Mouse (Mus musculus) spleen, postnatal 14 days (tissue): ENCODE results near the gene Dct.

Source experiments
- DNase-seq, 2 experiments: peaks; one replicate each; pipeline ENCODE4 v3.0.0; 2021 to 2022; ENCODE audit warnings: low spot score in 2 of 2

Dct gene

DNA sequence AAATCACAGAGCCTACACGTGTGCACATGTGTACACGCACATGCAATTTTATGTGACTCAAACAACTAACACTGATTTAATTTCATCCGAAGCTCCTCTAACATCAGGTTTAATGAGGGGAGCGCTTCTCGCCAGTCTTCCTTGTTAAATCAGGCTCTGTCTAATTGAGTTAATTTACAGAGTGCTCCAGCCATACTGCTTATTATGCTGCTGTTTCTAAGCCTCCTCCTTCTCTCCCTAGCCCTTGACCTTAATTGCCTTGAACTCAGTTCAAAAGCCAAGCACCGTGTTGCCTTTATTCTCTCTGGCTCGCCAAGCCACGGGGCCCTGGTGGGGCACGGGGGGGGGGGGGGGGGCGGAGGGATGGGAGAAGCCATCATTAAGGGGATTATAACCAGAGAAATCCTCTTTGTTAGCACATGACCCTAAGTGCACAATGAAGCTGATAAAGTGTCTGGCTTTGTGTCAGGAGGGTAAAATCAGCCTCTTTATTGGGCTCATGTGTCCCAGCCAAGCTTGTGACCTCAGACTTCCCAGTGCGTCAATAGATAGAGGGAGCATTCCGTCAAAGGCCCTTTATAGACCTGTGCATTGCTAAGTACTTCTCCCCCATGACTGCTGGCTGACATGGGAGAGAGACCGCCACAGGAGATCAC lies at the start of gene Dct:
Gene Dct, minus strand, starts transcription at position 270 of the 656 bp plus-strand sequence.
- no peak for DNase-seq

DNA sequence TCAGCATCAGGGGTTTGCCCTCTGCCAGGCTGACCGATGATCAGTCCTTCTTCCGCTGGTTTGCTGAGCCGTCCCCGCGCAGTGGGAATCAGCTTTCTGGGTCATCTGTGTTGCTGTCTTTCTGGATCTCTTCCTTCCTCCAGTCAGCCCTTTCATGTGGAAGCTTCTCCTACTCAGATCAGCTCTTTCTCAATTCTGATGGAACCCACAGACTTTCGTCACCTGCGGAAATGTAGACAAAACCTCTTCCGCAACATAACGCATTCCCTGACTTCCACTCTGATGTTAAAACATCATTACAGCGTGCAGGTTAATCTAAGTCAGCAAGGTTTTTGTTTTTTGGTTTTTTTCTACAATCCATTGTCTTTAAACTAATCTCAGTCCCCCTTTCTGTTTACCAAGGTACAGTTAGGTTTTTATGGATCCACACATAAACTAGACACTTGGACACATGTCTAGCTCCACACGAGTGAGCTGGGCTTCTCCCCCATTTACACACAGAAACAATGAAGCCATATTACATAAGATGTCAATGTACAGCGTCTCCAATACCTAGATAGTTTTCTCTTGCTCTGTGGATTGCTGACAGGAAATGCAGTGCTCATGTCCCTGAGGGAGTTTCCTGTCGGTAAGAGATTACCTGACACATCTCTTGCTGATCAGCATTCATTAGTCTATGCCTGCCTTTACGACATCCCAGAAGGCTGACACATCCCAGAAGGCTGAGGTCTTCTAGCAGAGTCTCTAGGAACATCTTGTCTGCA lies 49.4 kb upstream of the Dct start:
- DNase-seq, result no peak

DNA sequence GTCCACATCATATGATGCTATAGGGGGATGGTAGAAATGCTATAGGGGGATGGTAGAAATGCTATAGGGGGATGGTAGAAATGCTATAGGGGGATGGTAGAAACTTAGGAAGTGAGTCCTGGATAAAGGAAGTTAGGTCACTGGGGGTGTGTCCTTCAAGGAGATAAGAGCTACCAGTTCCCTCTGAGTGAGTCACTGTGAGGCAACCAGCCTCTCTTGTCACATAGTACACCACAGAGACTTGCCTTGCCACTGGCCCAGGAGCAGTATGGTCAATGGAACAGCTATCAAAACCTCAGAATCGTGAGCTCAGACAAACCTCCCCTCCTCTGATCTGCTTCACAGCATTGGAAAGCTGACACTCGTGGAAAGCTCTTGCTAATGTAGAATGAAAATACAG lies 46.2 kb upstream of the Dct start:
- DNase-seq, result no peak

DNA sequence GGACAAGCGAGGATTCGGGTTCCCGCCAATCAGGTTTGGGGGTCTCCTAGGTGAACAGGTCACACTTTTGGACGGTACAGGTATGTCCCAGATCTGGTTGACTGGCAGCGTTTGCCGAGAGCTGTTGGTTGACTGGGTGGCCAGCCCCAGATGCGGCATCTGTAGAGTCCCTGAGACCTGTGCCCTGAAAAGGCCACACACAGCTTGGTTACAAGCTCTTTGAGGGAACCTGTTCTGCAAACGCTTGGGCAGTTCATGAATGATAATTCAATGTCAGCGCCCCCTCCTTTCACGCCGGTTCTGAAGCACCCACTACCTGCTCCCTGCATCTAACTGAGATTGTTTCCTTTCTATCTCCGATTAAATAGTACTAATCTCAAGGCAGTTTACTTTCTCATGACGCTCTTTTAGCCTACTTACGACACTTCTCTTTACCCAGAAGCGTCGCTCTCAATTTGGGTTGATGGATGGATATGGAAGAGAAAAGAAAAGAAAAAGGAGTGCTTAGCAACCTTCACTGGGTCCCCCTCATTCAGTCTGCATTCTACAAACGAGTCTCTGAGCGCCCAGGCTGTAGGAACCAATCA lies 37.9 kb upstream of the Dct start:
- DNase-seq, result no peak

DNA sequence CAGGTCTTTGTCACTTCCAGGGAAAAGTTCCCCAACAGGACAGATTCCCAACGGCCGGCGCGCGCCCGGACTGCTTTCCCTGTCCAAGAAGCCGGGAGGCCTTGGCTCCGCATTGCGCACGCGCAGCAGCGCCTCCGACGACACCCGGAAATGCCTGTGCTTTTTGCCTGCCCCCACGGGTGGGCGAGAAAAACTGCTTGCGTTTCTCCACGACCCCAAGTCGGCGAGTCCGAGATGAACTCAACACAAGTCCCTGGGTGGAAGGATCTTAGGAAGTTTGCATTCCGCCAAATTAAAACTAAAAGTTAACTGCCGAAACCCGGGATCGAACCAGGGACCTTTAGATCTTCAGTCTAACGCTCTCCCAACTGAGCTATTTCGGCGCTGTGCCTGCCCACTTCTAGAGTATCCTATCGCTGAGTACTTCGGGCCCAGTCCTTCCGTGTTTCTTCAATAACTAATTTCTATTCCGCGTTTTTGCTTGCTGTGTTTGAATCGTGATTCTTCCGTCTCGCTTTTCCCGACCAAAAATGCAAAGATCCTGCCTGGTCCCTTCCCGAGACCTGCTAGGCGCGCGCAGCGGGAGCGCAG lies 37.3 kb upstream of the Dct start:
- peak; percentile 70 to 79 for DNase-seq

DNA sequence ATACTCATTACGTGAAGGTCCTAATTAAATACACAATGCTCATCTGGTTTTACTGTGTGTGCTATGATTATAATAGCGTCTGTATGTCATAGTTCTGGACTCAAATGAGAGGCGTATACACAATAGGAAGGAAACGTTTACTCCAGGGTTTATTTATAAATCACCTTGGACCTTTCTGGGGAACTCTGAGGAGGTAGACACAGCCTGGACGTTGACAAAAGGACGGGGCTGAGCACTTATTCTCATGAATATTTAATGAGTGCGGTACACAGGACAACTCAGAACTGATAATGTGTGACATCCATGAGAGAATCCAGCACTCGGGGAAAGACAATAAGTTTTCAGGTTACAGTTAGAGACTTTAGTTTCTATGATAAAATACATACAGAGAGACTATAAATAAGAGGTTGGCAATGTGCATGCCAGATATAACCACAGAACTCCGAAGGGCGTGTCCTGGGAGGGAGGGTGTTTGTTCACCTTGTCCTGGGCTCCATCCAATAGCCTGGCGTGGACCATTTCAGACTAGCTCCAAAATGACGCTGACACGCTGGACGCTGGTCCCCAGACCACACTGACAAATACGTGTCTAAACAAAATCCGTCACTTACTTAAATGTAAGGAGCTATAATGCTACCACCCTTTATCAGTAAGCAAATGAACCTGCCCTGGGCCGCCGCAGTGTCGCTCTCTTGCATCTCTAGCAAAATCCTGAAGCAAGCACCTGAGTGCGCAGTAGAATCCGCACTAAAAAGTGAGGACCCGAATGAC lies 36.6 kb upstream of the Dct start:
- no peak for DNase-seq

DNA sequence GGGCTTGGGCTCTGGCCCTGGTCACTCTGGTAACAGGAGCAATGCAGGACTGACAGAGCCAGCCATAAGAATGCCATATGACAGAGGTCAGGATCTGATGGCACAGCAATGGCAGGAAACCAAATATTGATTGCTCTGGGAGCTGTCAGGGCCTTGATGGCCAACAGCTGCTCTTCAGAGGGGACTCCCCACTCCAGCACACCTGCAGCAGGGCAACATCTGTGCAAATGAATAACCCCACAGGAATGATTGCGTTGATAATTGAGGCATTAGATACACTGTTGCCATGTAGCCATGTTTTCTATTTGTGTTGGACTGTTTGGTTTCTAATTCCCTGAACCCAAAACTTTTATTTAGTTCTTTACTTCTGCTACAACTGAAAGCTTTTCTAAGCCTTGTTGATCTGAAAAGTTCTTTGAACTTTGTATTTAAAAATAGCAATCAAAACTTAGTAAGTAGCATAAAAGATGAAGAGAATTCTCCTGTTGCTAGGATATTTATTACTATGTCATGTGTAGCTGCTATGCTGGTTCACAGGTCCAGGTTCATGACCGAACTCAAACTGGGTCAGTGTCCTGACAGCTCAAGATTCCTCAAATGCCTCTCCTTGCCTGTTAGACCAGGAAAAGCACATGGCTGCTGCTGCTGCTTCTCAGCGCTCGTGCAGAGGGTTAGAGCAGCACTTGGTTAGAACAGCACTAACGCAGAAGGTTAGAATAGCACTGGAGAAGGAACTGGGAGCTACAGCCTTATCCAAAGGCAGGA lies 34.4 kb upstream of the Dct start:
- no peak for DNase-seq

DNA sequence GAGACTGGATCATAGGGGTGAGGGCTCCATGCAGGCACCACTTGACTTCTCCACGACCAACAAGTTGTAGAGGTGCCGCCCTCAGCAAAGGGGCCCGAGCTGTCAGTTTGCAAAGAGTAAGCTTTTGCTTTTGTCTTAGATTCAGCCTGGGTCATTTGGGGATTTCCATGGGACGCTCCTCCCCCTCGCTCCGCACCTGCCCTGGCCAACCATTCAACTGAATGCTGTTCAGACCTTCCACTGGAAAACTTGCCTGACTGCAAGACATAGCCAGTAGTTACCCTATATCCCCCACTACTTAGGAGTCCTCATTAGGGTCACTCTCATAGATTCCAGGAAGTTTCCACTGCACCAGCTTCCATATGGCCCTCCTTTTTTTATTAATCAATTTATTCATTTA lies 31.8 kb upstream of the Dct start:
- no peak for DNase-seq

DNA sequence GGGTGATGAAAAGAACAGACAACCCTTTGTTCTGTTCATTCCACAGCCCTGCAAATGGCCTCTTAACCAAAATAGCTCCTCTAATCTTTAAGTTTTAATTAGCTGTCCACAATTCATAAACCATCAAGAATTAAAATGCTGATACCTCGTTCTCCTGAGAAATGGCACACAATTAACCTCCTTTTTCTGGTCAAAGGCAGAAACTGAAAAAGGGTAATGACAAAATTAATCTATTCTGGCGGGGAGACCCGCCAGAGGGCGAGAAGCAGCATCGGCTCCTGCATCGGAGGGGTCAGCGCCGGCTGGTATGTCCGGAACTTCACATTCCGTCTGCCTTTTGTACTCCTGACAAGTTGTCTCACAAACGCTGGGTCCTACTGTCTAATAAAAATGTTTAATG lies 28.6 kb upstream of the Dct start:
- DNase-seq, result no peak

DNA sequence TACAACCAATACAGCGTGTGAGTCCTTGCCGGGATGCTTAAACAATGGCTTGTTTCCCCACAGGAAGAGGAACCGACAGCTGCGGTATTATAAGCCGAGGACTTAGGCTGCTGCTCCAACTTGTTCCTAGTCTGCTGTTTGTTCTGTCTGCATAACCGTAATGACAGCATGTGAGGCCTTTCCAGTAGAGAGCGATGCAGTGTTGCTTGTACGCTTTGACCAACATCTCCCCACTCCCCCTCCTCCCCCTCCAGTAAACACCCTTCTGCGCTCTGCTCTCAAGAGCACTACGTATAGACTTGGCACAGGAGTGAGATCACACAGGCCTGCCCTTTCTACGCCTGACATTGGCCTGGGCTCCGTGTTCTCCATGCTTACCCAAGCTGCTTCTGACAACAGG lies 18.1 kb upstream of the Dct start:
- no peak for DNase-seq

DNA sequence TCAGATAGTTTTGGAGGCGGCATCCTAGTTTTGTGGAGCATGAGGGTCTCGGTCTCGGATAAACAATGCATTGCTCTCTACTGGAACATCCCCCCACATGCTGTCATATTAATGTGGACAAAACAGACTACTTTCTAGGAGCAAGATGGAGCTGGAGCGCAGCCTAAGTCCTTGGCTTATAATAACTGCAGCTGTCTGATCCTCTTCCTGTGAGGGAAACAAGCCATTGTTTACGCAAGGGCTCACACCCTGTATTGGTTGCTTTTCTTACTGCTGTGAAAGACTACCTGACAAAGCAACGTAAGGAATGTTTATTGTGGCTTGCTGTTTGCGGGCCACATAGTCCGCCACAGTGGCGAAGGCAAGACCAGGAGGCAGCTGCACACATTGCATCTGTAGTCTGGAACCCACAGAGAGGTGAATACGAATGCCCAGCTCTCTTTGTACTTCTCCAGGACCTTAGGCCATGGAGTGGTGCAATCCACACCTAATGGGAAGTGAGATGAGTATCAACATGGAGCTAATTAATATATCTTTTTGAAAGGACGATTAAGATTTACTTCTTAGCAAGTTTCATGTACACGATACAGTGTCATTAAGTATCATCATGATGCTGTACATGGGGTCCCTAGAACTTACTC lies 17.5 kb upstream of the Dct start:
- DNase-seq, result no peak

DNA sequence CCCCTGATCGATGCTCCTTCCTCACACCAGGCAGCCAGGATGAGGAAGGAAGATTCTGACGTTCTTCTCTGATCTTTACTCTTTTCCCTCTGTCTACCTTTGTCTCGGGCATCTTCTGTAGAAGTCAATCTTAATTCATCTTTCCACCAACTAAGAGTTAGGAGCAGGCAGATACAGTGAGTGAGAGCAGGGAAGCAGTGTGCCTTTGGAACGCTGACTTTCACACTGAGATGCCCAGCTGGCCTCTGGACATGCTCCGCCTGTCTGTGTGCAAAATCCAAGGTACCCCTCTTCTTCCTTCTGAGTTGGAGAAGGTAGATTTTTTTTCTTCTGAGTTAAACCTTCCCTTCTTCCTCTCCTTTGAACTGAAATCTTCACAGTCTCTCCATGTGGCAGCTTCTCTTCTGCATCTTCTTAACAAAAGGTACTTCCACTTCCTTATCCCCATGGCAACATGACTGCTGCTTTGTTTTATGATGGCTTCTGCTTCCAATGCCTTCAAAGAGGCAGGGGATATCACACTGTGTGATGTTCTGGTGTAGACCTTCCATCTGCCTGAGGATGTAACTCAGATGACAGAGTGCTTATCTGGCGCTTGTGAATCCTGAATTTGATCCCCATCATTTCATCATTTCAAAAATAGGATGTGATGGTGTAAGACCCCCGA lies 9.9 kb upstream of the Dct start:
- DNase-seq, result no peak

DNA sequence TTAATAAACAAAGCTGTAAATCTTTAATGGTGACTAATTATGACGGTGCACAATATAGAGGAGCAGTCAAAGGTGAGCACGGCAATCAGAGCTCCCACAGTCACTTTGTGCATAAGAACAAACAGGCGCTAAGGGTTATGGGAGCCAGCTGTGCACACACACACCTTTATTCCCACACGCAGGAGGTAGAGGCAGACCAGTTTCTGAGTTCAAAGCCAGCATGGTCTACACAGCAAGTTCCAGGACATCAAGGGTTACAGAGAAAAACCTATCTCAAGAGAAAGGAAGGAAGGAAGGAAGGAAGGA lies 6.5 kb upstream of the Dct start:
- DNase-seq, result no peak

DNA sequence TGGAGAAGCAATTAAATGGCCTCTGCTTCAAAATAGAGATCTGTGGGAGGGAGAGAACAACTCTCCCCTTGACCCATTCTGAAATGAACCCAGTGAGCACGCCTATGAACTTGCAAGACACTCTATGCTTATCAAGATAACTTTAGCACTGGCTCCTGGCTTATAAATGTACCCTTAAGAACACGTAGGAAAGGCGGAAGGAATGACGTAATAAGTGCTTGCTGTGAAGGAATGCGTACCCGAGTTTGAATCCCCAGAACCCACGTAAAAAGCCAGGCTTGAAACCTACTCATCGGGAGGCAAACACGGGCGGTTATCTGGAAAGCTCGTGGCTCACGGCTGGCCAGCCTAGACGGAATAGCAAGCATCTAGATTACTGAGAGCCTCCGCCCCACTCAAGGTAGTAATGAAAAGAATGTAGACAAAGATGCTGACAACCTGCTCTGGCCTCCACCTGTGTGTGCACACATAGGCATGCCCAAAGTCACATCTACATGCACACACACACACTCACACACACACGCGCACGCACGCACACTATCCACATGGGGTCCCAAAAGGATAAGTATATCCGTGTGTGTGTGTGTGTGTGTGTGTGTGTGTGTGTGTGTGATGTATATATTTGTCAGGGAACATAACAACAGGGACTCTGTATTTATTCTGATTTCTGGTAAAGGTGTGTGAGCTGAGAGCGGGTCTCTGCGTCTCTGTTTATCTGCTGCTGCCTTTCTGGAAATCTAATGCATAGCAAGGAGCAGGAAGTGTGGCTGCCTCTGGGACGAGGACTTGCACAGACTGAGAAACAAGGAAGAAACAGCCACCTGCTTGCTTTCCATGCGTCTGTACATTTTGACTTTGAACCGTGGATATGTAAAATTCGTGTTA lies 5.9 kb upstream of the Dct start:
- no peak for DNase-seq

DNA sequence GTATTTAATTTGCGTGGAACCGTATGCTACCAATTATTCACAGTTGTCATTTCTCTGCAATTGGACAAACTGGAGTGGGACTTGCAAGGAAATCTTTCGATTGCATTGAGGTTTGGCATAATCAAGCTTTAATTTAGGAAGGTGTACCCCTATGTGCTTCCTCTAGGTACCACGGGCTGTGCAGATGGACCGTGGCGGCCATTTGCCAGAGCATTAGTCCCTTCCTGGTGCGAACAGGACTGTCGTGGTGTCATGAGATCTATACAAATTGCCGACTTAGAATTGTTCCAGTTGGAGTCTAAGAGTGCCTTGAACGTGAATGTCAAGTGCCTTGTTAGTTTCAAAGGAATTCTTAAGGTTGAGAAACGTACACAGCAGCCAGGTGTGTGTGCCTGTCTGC lies 726 bp upstream of the Dct start:
- no peak for DNase-seq

DNA sequence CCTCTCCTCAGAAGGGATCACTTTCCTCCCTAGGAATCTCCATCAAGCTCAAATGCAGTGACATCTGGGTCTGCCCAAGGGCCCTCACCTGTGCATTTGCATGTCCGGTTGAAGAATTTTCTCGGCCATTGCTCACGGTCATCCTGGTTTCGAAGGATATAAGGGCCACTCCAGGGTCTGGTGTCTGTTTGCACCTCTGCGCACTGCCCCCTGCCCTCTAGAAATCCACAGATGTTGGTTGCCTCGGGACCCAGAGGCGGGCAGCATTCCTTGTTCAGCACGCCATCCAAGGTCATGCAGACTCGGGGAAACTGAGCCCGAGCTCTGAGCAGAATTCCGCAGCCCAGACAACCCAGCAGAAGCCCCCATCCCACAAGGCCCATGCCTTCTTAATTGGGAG lies 648 bp downstream of the Dct start:
- DNase-seq, result no peak

DNA sequence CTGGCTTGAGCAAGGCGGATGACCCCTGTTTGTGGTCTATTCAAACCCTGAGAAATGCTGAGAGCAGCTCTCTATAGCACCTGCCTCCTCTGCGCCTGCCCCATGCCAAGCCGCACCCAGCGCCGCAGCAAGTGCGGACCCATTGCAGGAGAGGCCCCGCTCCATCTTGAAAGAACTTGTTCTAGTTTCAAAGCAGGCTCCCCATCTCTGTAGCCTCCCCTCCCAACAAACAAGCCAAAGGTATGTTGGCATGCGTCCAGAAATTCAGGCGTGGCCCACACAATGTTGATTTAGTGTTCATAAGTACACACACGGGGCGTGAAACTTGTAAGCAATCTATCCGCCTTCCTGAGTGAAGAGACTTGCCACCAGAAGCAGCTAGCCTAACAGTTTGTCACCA lies 1.1 kb downstream of the Dct start:
- DNase-seq, result no peak

DNA sequence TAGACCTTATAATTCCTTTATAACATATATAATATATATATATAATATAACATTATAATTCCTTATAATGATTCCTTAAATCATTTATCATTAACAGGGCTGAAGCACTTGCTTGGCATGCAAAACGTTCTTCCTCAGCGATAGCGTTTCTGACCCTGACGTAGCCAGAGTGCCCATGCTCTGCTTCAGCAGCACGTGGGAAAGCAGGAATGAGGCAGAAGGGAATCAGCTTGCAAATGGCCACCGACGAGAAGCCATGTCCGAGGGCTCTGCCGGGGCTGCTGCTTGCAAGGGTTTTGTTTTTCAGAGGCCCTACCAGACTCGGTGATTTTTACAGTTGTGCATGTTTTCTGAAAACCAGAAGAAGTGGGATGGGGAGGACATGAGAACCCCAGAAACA lies 1.6 kb downstream of the Dct start:
- DNase-seq, result no peak

DNA sequence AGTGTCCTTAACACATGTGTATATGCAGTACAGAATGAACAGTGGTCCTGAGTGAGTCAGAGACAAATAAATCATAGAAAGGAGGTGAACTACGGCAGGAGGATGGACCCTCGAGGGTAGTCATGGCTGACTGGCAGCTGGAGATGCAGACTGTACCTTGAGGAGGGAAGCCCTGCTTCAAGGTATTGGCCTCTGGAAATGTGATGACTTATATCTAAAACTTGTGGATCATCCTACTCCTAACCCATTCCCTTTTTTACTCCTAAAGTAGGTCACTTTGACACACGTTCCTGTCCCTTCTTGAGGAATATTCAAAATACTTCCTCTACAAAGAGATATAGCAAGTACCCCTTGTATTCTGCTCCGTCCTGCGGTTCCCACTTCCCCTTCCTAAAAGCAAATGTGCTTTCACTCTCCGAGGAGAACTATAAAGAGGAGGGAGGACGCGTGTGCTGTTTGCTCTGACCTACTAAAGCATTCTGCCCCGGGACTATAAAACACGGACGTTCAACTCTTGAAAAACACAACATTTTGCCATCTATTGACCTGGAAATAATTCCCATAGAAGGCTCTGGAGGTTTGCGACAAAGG lies 2.3 kb downstream of the Dct start:
- DNase-seq, result no peak
